Mouse (Mus musculus): ENCODE measurements around the gene Actrt3. TPM values are rescaled to one million over a fixed set of nuclear protein-coding genes. Genes with fewer than 3 reads are reported as not detected.

Actrt3 gene
- polyA plus RNA-seq, 1 experiment from 2014 or later, result 0.08 TPM

DNA sequence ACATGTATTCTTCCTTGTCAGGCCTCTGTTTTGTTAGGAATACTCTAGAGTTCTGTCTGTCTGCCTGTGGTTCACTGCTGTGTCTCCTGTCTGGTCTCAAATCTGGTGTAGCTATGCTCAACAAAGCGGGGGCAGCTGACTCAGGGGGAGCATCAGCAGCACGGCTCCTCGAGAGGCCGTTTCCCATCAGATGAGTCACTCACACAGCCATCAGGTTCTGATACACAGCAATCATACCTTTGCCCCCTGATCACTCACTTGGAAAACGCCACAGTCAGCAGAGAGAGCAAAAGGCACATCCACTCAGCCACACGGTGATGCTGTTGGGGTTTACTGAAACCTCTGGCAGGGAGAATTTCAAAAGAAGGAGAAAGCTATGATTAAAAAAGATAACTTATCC lies 46.0 kb downstream of the Actrt3 start:
- no peaks in the 10 kb centered on the region for H3K27me3 ChIP-seq (ENCODE audit: low read depth, poor library complexity, severe bottlenecking)
- DNase-seq (ENCODE audit: low spot score), result no peak
- peaks cover 8% of the 10 kb centered on the region for H3K4me1 ChIP-seq
- 73% methylated on average over 6 of the region's 6 CpGs for WGBS
- no peaks in the 10 kb centered on the region for H3K36me3 ChIP-seq
- no peak overlapping the region for H3K27ac ChIP-seq
- no peak overlapping the region for H3K4me3 ChIP-seq
- no peaks in the 10 kb centered on the region for H3K9me3 ChIP-seq (replicated peaks)

DNA sequence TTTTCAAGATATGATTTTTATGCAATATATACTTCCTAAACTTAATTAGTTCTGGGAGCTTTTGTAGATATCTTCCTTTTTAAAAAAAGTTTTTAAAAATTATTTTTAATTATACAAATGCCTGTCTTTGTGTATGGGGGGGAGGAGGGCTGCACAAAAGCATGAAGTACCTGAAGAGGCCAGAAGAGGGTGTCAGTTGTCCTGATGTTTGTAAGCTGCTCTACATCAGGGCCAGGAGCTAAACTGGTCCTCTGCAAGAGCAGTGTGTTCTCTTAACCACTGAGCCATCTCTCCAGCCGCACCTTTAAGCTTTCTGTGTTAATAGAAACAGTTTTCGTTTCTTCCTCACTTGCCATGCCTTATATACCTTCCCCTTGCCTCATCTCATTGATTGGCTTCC lies 49.5 kb downstream of the Actrt3 start:
- no peaks in the 10 kb centered on the region for H3K36me3 ChIP-seq
- DNase-seq (ENCODE audit: low spot score), result no peak
- H3K27me3 ChIP-seq (ENCODE audit: low read depth, poor library complexity, severe bottlenecking), result no peaks in the 10 kb centered on the region
- no peaks in the 10 kb centered on the region for H3K9me3 ChIP-seq (replicated peaks)
- H3K27ac ChIP-seq, result no peak overlapping the region
- H3K4me1 ChIP-seq, result peaks cover 33% of the 10 kb centered on the region
- WGBS, result 48% methylated on average over 2 of the region's 2 CpGs
- H3K4me3 ChIP-seq, result no peak overlapping the region

- no peak overlapping the region for H3K27ac ChIP-seq
- WGBS, result 80% methylated on average over 7 of the region's 7 CpGs
- peaks cover 33% of the 10 kb centered on the region for H3K4me1 ChIP-seq
- DNase-seq (ENCODE audit: low spot score), result no peak
- H3K9me3 ChIP-seq (replicated peaks), result no peaks in the 10 kb centered on the region
- H3K36me3 ChIP-seq, result no peaks in the 10 kb centered on the region
- H3K4me3 ChIP-seq, result no peak overlapping the region
- H3K27me3 ChIP-seq (ENCODE audit: low read depth, poor library complexity, severe bottlenecking), result no peaks in the 10 kb centered on the region
These were observed 50.8 kb downstream of the Actrt3 start for GRCm38 (mm10) chr3:30548928-30549327.

DNA sequence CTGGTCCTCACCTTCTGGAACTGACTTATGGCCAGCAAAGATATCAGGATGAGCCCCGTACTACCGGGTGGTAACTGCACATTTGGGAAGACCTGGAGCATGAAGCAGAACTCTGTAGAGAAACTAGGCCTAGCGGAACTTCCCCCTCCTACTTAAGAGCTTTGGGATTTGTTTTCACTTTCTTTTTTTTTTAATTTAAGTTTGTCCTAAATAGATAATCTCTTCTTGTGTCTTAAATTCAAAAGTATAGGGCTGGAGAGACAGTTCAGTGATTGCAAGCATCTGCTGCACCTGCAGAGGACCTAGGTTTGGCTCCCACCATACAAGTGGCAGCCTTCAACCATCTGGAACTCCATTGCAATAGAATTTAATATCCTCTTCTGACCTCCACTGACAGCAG lies 51.8 kb downstream of the Actrt3 start, which contains the start of gene Mecom:
Gene Mecom (minus strand): TSS at position 101 of the 400 bp plus-strand sequence.
- DNase-seq (ENCODE audit: low spot score), result no peak
- 88% methylated on average over 3 of the region's 3 CpGs for WGBS
- H3K27me3 ChIP-seq (ENCODE audit: low read depth, poor library complexity, severe bottlenecking), result no peaks in the 10 kb centered on the region
- H3K4me3 ChIP-seq, result peak within 1 kb of the TSS; percentile 16
- no peaks in the 10 kb centered on the region for H3K9me3 ChIP-seq (replicated peaks)
- no peaks in the 10 kb centered on the region for H3K36me3 ChIP-seq
- H3K27ac ChIP-seq, result peak within 1 kb of the TSS; percentile 68
- H3K4me1 ChIP-seq, result peaks cover 33% of the 10 kb centered on the region

Other genes starting within 250 kb of the Actrt3 start
- 167 and 217 TPM in 2 replicates for gene Mecom, start 51.9 kb downstream of the Actrt3 start, polyA plus RNA-seq (2016; fragmentation: Nextera tagmentation; extraction: Ambion mirVana)
- 27.1 and 32.2 TPM in 2 replicates for gene Mynn, start 2.1 kb upstream of the Actrt3 start, polyA plus RNA-seq (2016; fragmentation: Nextera tagmentation; extraction: Ambion mirVana)
- gene Lrriq4, start 44.6 kb upstream of the Actrt3 start, polyA plus RNA-seq (2016; fragmentation: Nextera tagmentation; extraction: Ambion mirVana), result not detected in 2 replicates
- 1.9 and 2.8 TPM in 2 replicates for gene Lrrc34, start 47.9 kb upstream of the Actrt3 start, polyA plus RNA-seq (2016; fragmentation: Nextera tagmentation; extraction: Ambion mirVana)
- gene Lrrc31, start 99.9 kb upstream of the Actrt3 start, polyA plus RNA-seq (2016; fragmentation: Nextera tagmentation; extraction: Ambion mirVana), result not detected in 2 replicates
- not detected in 2 replicates for gene Samd7, start 146.4 kb upstream of the Actrt3 start, polyA plus RNA-seq (2016; fragmentation: Nextera tagmentation; extraction: Ambion mirVana)
- gene Sec62, start 192.9 kb upstream of the Actrt3 start, polyA plus RNA-seq (2016; fragmentation: Nextera tagmentation; extraction: Ambion mirVana), result 39.1 and 47.0 TPM in 2 replicates

Data from limb, embryonic 10.5 days (tissue).